In genomic region chr4:61909409-61909808, GRCm38 (mm10) we compare ENCODE assay signal across 10 mouse cellular contexts.
DNase-seq lines count a peak whose midpoint lies in the region; TF ChIP-seq lines count a peak whose summit lies in the region.
"Had no signal": no experiment of that assay in that cellular context is flagged by ENCODE, and none has a peak within 500 bp of the region (broad histone marks: within the 10 kb centered on the region; RNA-seq: fewer than 3 reads in every experiment).

No protein-coding gene starts in this region.

- DNase-seq in embryo, embryonic 10 days (ENCODE audit: low spot score): peak; percentile 6
- no peak for DNase-seq in embryo, embryonic 9.5 days (ENCODE audit: extremely low spot score)
- DNase-seq in layer of hippocampus, adult 11-12 months (ENCODE audit: low spot score): peak; percentile 15
- no peak for DNase-seq in layer of hippocampus, adult 9-10 months (ENCODE audit: low spot score)
- DNase-seq in 416B (ENCODE audit: low read depth): peak; percentile 24
- no peak for DNase-seq in T-cell, adult 2 months (ENCODE audit: low spot score)
- DNase-seq in yolk sac, embryonic 10.5 days (ENCODE audit: low spot score): no peak
- DNase-seq: cerebellum, adult 18-20 months had no signal

- no peak overlapping the region for H3K27ac ChIP-seq in cortical plate, adult 2 months (ENCODE audit: insufficient read depth, low read length)
- H3K27ac ChIP-seq: lung, embryonic 15.5 days had no signal

- peak; percentile 47; the same call in 1 of the 2 replicates for TF ChIP-seq CTCF in cortical plate, adult 2 months (IDR thresholded peaks at IDR 0.05; ENCODE audit: extremely low read depth, insufficient read depth, low read length)

- no peak overlapping the region for H3K4me3 ChIP-seq in cortical plate, adult 2 months (ENCODE audit: insufficient read depth, low read length)
- H3K4me3 ChIP-seq: lung, embryonic 15.5 days had no signal

- no peaks in the 10 kb centered on the region for H3K4me1 ChIP-seq in cortical plate, adult 2 months (ENCODE audit: control insufficient read depth, insufficient read depth, low read length)
- H3K4me1 ChIP-seq: lung, embryonic 15.5 days had no signal

- TF ChIP-seq POLR2A in cortical plate, adult 2 months (IDR thresholded peaks at IDR 0.05; ENCODE audit: extremely low read depth, insufficient read depth, low read length): no peak

Comparison
In these comparisons a context has a peak if more than half of its experiments do, and no peak if none do; other contexts are left out.
1. DNase-seq: peak in embryo, embryonic 10 days (single experiment), layer of hippocampus, adult 11-12 months (single experiment) and 416B (single experiment); none in embryo, embryonic 9.5 days (single experiment), layer of hippocampus, adult 9-10 months (single experiment), T-cell, adult 2 months (single experiment) and yolk sac, embryonic 10.5 days (single experiment).